Mouse (Mus musculus) thymus, adult 2 months (tissue): ENCODE results near the gene Ascc2.

Experiments used
- CTCF ChIP-seq: fragments of 200-500 bp; IDR thresholded peaks from 2 replicates; pipeline ENCODE4 v1.5.1; 2012; ENCODE audit warnings: mild to moderate bottlenecking, control low read depth, low read length, moderate library complexity, borderline replicate concordance; ENCODE audit not compliant: control insufficient read depth, poor library complexity, insufficient read depth; ENCODE audit errors: extremely low read depth
- POLR2A ChIP-seq: fragments of 200-500 bp; IDR thresholded peaks from 2 replicates; pipeline ENCODE4 v1.6.1; 2012; ENCODE audit warnings: mild to moderate bottlenecking, low read length, control low read depth, moderate library complexity; ENCODE audit not compliant: control insufficient read depth, poor library complexity, insufficient read depth; ENCODE audit errors: extremely low read depth

DNA sequence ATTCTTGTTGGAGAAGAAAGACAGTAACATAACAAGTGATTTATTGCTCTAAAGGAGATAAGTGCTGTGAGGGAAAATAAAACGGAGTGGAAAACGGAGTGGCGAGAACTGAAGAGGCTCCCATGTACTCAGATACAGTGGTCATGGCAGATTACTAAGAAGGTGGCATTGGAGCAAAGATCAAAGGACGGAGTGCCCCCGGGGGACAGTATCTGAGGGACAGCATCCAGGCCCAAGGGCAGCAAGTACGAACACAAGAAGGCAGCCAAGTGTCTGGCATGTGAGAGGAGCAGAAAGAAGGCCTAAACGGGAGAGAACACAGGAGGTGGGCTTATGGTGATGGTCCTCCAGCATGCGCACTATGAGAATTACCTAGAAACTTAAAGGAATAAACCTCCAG, 84.2 kb downstream of the Ascc2 start:
- TF ChIP-seq CTCF (no peak), POLR2A (no peak)
